In genomic region chr2:156603671-156604070, GRCm38 (mm10) we compare ENCODE assay signal across 34 mouse cellular contexts.
"Had no signal": no experiment of that assay in that cellular context is flagged by ENCODE, and none has a peak within 500 bp of the region (broad histone marks: within the 10 kb centered on the region; RNA-seq: fewer than 3 reads in every experiment).

No protein-coding gene starts in this region.

- H3K27ac ChIP-seq: heart, embryonic 13.5 days; heart, embryonic 15.5 days; hindbrain, embryonic 10.5 days; hindbrain, embryonic 12.5 days; hindbrain, embryonic 13.5 days; hindbrain, embryonic 14.5 days; hindbrain, embryonic 15.5 days; hindbrain, postnatal 0 days; intestine, embryonic 15.5 days; kidney, embryonic 15.5 days; kidney, postnatal 0 days; layer of hippocampus, adult 2 months; left cerebral cortex, adult 2 months had no signal

- DNase-seq: heart, postnatal 10 days; heart, postnatal 14 days; heart, postnatal 36 days; heart, postnatal 4 days; kidney, adult 11 months; kidney, adult 18-20 months; kidney, adult 2 months; kidney, adult 8-10 months; kidney, adult 9 months; kidney, postnatal 10 days; kidney, postnatal 14 days; kidney, postnatal 25 days; kidney, postnatal 36 days; layer of hippocampus, adult 9-11 months; layer of hippocampus, postnatal 36 days had no signal

- H3K4me3 ChIP-seq: heart, embryonic 12.5 days; heart, embryonic 13.5 days; heart, embryonic 15.5 days; hindbrain, embryonic 10.5 days; hindbrain, embryonic 12.5 days; hindbrain, embryonic 13.5 days; hindbrain, embryonic 15.5 days; intestine, embryonic 15.5 days; kidney, embryonic 15.5 days; layer of hippocampus, adult 2 months; left cerebral cortex, adult 2 months had no signal

- ATAC-seq: hindbrain, embryonic 16.5 days; hindbrain, postnatal 0 days; inflammation-experienced regulatory T-cells, adult 6 months; intestine, embryonic 15.5 days; intestine, embryonic 16.5 days; intestine, postnatal 0 days had no signal

- H3K36me3 ChIP-seq: heart, embryonic 12.5 days; heart, embryonic 13.5 days; heart, embryonic 15.5 days; hindbrain, embryonic 10.5 days; hindbrain, embryonic 12.5 days; hindbrain, embryonic 13.5 days; hindbrain, embryonic 15.5 days; intestine, embryonic 15.5 days; kidney, embryonic 15.5 days had no signal

- H3K9ac ChIP-seq: heart, embryonic 12.5 days; heart, embryonic 13.5 days; heart, embryonic 15.5 days; hindbrain, embryonic 12.5 days; hindbrain, embryonic 13.5 days; hindbrain, embryonic 14.5 days; hindbrain, embryonic 15.5 days; intestine, embryonic 15.5 days; kidney, embryonic 15.5 days had no signal

- H3K4me1 ChIP-seq: heart, embryonic 12.5 days; heart, embryonic 13.5 days; heart, embryonic 15.5 days; hindbrain, embryonic 12.5 days; hindbrain, embryonic 13.5 days; hindbrain, embryonic 15.5 days; intestine, embryonic 15.5 days; kidney, embryonic 15.5 days had no signal

- H3K9me3 ChIP-seq: heart, embryonic 13.5 days; heart, embryonic 15.5 days; hindbrain, embryonic 10.5 days; hindbrain, embryonic 12.5 days; hindbrain, embryonic 13.5 days; hindbrain, embryonic 15.5 days; intestine, embryonic 15.5 days; kidney, embryonic 15.5 days had no signal

- H3K27me3 ChIP-seq: hindbrain, embryonic 12.5 days; hindbrain, embryonic 15.5 days had no signal

- H3K4me2 ChIP-seq: heart, embryonic 11.5 days; heart, embryonic 12.5 days; heart, embryonic 13.5 days; heart, embryonic 15.5 days; hindbrain, embryonic 12.5 days; hindbrain, embryonic 13.5 days; hindbrain, embryonic 14.5 days; hindbrain, embryonic 15.5 days; intestine, embryonic 15.5 days; kidney, embryonic 15.5 days had no signal
